Mouse (Mus musculus) bone marrow macrophage, adult 2 months (primary cell): Measurements from ENCODE around the gene Map1a.

Source experiments
- CTCF ChIP-seq: IDR thresholded peaks from 2 replicates; pipeline ENCODE4 v1.5.1; 2012; ENCODE audit warnings: low read depth, mild to moderate bottlenecking, low read length, moderate library complexity
- POLR2A ChIP-seq: IDR thresholded peaks from 2 replicates; pipeline ENCODE4 v1.6.1; 2012; ENCODE audit warnings: mild to moderate bottlenecking, low read depth, low read length, borderline replicate concordance

DNA sequence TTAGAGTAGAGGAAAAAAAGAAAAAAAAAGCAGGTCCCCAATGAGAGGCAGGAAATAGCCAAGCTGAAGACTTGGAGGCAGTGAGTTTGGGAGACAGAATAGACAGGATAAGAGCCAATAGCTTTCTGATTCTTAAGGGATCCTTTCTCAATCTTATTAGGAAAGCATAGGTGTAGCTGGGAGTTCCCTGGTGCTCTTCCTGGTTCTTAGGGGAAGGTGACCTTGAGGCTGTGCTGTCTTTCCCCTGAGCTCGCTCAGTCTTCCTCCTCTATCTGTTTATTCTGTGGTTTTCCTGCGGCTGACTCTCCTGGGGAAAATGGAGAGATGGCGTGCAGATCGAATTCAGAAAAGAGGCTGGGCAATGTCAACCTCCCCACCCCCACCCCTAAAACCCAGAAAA is 68.6 kb downstream of the Map1a start:
- no peak for TF ChIP-seq POLR2A
- TF ChIP-seq CTCF = no peak
